Mouse (Mus musculus) kidney, adult 2 months (tissue): ENCODE measurements around the gene Tnnc1.

Experiments used
- CTCF ChIP-seq: fragments of 200-500 bp; conservative IDR thresholded peaks from 2 replicates; pipeline ENCODE4 v1.5.1; 2011; ENCODE audit warnings: low read depth, mild to moderate bottlenecking, control low read depth, low read length, moderate library complexity, mixed read lengths; ENCODE audit not compliant: insufficient read depth, insufficient read length
- POLR2A ChIP-seq: fragments of 200-500 bp; IDR thresholded peaks from one replicate; pipeline ENCODE4 v1.6.1; 2011; ENCODE audit warnings: low read depth, low read length, control low read depth

DNA sequence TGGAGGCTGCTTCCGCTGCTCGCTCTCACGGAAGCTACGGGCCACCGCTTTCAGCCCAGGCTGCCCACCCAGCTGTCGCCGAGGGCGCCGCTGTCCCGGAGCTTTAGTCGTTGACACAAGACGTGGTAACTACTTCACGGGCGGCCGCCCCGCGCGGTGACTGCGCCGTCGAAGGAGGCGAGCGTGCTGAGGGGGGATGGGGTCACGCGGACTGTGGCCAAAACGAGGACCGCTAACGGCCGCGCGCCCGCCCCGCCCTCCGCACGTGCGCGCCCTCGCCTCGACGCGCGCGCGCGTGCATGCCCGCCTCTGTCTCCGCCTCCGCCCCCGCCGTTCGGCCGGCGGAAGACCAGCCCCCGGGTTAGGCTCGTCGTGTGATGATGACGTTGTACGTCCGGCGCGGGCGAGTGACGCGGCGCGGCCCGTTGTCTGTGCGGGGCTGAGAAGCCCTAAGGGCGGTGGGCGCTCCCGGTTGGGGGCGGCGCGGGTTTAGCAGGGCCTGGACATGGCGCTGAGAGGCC is 43.0 kb downstream of the Tnnc1 start, which contains the start of the genes Phf7 and Bap1:
- peak; percentile 56 for TF ChIP-seq POLR2A
- TF ChIP-seq CTCF, result no peak
